Mouse (Mus musculus) intestine, postnatal 0 days (tissue): ENCODE results near the gene Jmjd1c. TPM values are rescaled to one million over a fixed set of nuclear protein-coding genes. Genes with fewer than 3 reads are reported as not detected.

ENCODE experiments used
- ATAC-seq: fragments of 200-750 bp; cut with Nextera tagmentation; 2 replicates; pipeline ENCODE4 v1.8.0; 2017; ENCODE audit warnings: mild to moderate bottlenecking, moderate TSS enrichment, moderate library complexity
- H3K27ac ChIP-seq: fragments of 300-500 bp; sonication (generic); 2 replicates; pipeline ENCODE4 v1.5.1; 2014; ENCODE audit warnings: mild to moderate bottlenecking, low read depth, low read length, moderate library complexity
- H3K27me3 ChIP-seq: fragments of 300-500 bp; sonication (generic); replicated peaks from 2 replicates; pipeline ENCODE4 v1.6.1; 2014; ENCODE audit warnings: low read length, mixed read lengths; ENCODE audit not compliant: control insufficient read depth, insufficient read depth
- H3K36me3 ChIP-seq: fragments of 300-500 bp; sonication (generic); 2 replicates; pipeline ENCODE4 v1.6.1; 2014; ENCODE audit warnings: mild to moderate bottlenecking, moderate library complexity; ENCODE audit not compliant: control insufficient read depth, insufficient read depth
- H3K4me1 ChIP-seq: fragments of 300-500 bp; sonication (generic); replicated peaks from 2 replicates; pipeline ENCODE4 v1.6.1; 2014; ENCODE audit warnings: antibody characterized with exemption, low read length, mixed read lengths; ENCODE audit not compliant: control insufficient read depth, insufficient read depth
- H3K4me2 ChIP-seq: fragments of 300-500 bp; sonication (generic); replicated peaks from 2 replicates; pipeline ENCODE4 v1.6.1; 2014; ENCODE audit warnings: low read depth, mild to moderate bottlenecking, moderate library complexity
- H3K4me3 ChIP-seq: fragments of 300-500 bp; sonication (generic); 2 replicates; pipeline ENCODE4 v1.5.1; 2014; ENCODE audit warnings: low read depth, low read length
- H3K9ac ChIP-seq: fragments of 300-500 bp; sonication (generic); 2 replicates; pipeline ENCODE4 v1.6.1; 2014; ENCODE audit warnings: mild to moderate bottlenecking, low read depth, low read length
- H3K9me3 ChIP-seq: fragments of 300-500 bp; sonication (generic); 2 replicates; pipeline ENCODE4 v1.6.1; 2016; ENCODE audit warnings: mixed run types; ENCODE audit not compliant: control insufficient read depth
- CTCF ChIP-seq: sonication (generic); IDR thresholded peaks from 2 replicates; pipeline ENCODE4 v1.5.1; 2016; ENCODE audit warnings: low read depth, mild to moderate bottlenecking, control low read depth, antibody characterized with exemption, moderate library complexity
- WGBS: fragments of 180-500 bp; shearing (Covaris S2); extraction: QIAGEN DNeasy Blood & Tissue Kit; methylation state at CpG from one replicate; pipeline ENCODE4 v1.1.7; 2014; 5-methylcytosine and 5-hydroxymethylcytosine counted together
- polyA plus RNA-seq: library from polyadenylated mRNA; unstranded; fragments of >200 nt; fragmentation: Nextera tagmentation; extraction: Ambion mirVana; gene quantifications from 2 replicates; pipeline ENCODE4 v1.2.1, GENCODE M21; 2015

Gene Jmjd1c
- polyA plus RNA-seq, 1 experiment from 2014 or later = 33.4 TPM

GRCm38 (mm10) chr10:67116251-67116650 lies 20.3 kb downstream of the Jmjd1c start:
- WGBS = 70% methylated on average over 8 of the region's 8 CpGs
- Histone ChIP-seq H3K4me3 (no peak overlapping the region), H3K27me3 (no peaks in the 10 kb centered on the region), H3K4me2 (no peak overlapping the region), H3K36me3 (no peaks in the 10 kb centered on the region), H3K9me3 (no peaks in the 10 kb centered on the region), H3K9ac (no peak overlapping the region), H3K4me1 (peaks cover 5% of the 10 kb centered on the region), H3K27ac (no peak overlapping the region)
- TF ChIP-seq CTCF = no peak
- ATAC-seq = no peak

GRCm38 (mm10) chr10:67119291-67119690 lies 23.4 kb downstream of the Jmjd1c start:
- H3K9me3 ChIP-seq = no peaks in the 10 kb centered on the region
- no peaks in the 10 kb centered on the region for H3K36me3 ChIP-seq
- ATAC-seq = peak; percentile 28; the same call in 1 of the 2 replicates
- WGBS = 40% methylated on average over 7 of the region's 7 CpGs
- H3K27ac ChIP-seq = no peak overlapping the region
- H3K9ac ChIP-seq = no peak overlapping the region
- peaks cover 5% of the 10 kb centered on the region for H3K4me1 ChIP-seq
- TF ChIP-seq CTCF = no peak
- no peak overlapping the region for H3K4me3 ChIP-seq
- H3K27me3 ChIP-seq = no peaks in the 10 kb centered on the region
- no peak overlapping the region for H3K4me2 ChIP-seq

GRCm38 (mm10) chr10:67120180-67120579 lies 24.3 kb downstream of the Jmjd1c start:
- no peak for ATAC-seq
- H3K4me2 ChIP-seq = no peak overlapping the region
- WGBS = 57% methylated on average over 4 of the region's 4 CpGs
- no peaks in the 10 kb centered on the region for H3K27me3 ChIP-seq
- H3K9ac ChIP-seq = no peak overlapping the region
- H3K9me3 ChIP-seq = no peaks in the 10 kb centered on the region
- no peak overlapping the region for H3K4me3 ChIP-seq
- no peak for TF ChIP-seq CTCF
- no peaks in the 10 kb centered on the region for H3K36me3 ChIP-seq
- peaks cover 5% of the 10 kb centered on the region for H3K4me1 ChIP-seq
- H3K27ac ChIP-seq = no peak overlapping the region

DNA sequence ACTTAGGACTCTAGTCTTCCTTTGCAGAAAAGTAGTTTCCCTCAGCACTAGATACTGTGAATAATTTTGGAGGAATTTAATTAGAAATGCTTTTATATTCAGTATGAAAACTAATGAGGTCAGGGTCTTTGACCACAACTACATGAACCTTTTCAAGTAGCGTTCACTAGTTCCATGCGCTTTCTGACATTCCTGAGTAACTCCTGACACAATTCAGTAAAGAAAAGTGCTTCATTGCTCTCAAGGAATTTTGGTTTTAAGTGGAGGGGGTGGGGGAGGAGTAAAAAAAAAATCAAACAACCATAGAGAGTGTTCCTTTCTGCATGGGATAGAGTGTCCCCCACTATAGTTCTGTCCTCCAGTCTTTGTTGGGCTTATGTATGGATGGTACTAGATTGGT lies 24.7 kb downstream of the Jmjd1c start:
- Histone ChIP-seq H3K4me3 (no peak overlapping the region), H3K27ac (no peak overlapping the region), H3K36me3 (no peaks in the 10 kb centered on the region), H3K9ac (no peak overlapping the region), H3K9me3 (no peaks in the 10 kb centered on the region), H3K27me3 (no peaks in the 10 kb centered on the region), H3K4me1 (peaks cover 5% of the 10 kb centered on the region), H3K4me2 (no peak overlapping the region)
- 85% methylated on average over 2 of the region's 2 CpGs for WGBS
- no peak for TF ChIP-seq CTCF
- no peak for ATAC-seq

DNA sequence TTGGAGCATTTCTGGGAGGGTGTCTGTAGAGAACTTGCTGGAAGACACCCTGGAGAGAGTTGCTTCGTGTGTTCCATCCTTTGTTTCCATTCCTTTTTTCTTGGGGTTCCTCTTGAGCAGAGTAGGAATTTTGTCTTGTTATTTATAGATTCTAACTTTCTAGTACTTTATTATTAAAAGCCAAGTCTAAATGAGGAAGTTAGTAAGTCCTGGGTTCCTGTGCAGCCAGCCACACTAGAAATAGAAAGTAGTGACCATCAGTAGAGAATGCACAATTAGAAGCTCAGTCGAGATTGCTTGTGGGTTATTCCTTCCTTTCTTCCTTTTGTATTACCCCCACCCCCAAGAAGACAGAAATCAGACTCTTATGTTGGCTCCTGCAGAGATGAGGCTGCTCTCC lies 27.8 kb downstream of the Jmjd1c start:
- no peak overlapping the region for H3K9ac ChIP-seq
- no peak overlapping the region for H3K4me2 ChIP-seq
- H3K27ac ChIP-seq = no peak overlapping the region
- no peak for TF ChIP-seq CTCF
- no peak for ATAC-seq
- H3K36me3 ChIP-seq = no peaks in the 10 kb centered on the region
- peaks cover 5% of the 10 kb centered on the region; the same call in 1 of the 2 replicates for H3K4me1 ChIP-seq
- H3K9me3 ChIP-seq = no peaks in the 10 kb centered on the region
- 56% methylated on average over 2 of the region's 2 CpGs for WGBS
- no peaks in the 10 kb centered on the region for H3K27me3 ChIP-seq
- no peak overlapping the region for H3K4me3 ChIP-seq

- H3K9me3 ChIP-seq = no peaks in the 10 kb centered on the region
- H3K4me3 ChIP-seq = no peak overlapping the region
- no peak overlapping the region for H3K27ac ChIP-seq
- ATAC-seq = no peak
- no peaks in the 10 kb centered on the region for H3K27me3 ChIP-seq
- no peak for TF ChIP-seq CTCF
- 79% methylated on average over 4 of the region's 4 CpGs for WGBS
- no peaks in the 10 kb centered on the region for H3K36me3 ChIP-seq
- H3K4me1 ChIP-seq = peaks cover 5% of the 10 kb centered on the region; the same call in 1 of the 2 replicates
- no peak overlapping the region for H3K9ac ChIP-seq
- no peak overlapping the region for H3K4me2 ChIP-seq
Measured at GRCm38 (mm10) chr10:67124156-67124555, 28.2 kb downstream of the Jmjd1c start.
